Mouse (Mus musculus): ENCODE measurements at regions not wholly inside any gene's neighbourhood (a gene's known extent, or its start where the extent isn't known, plus 50 kb on each side); places are given as distances from the start of the nearest gene placed in this dataset.

- no peak for DNase-seq
These were observed 263.8 kb downstream of the Bcl11a start for GRCm38 (mm10) chr11:24341650-24342049.

GRCm38 (mm10) chr11:24342176-24342575 is 264.3 kb downstream of the Bcl11a start:
- DNase-seq, result no peak

- DNase-seq, result no peak
These were observed 264.9 kb downstream of the Bcl11a start for GRCm38 (mm10) chr11:24342732-24343131.

- DNase-seq, result no peak
These were observed 269.4 kb downstream of the Bcl11a start for GRCm38 (mm10) chr11:24347225-24347624.

GRCm38 (mm10) chr11:24348741-24349140 is 270.9 kb downstream of the Bcl11a start:
- no peak for DNase-seq

- DNase-seq, result no peak
These were observed 272.2 kb downstream of the Bcl11a start for GRCm38 (mm10) chr11:24349967-24350643.

- DNase-seq, result no peak
These were observed 273.0 kb downstream of the Bcl11a start for GRCm38 (mm10) chr11:24350839-24351238.

GRCm38 (mm10) chr11:24352071-24352470 is 274.2 kb downstream of the Bcl11a start:
- DNase-seq, result no peak

- no peak for DNase-seq
These were observed 275.2 kb downstream of the Bcl11a start for GRCm38 (mm10) chr11:24353056-24353455.

- DNase-seq, result no peak
These were observed 279.5 kb downstream of the Bcl11a start for GRCm38 (mm10) chr11:24357388-24357787.

GRCm38 (mm10) chr11:24359086-24359485 is 281.2 kb downstream of the Bcl11a start:
- DNase-seq, result no peak

GRCm38 (mm10) chr11:24361998-24362687 is 284.3 kb downstream of the Bcl11a start:
- no peak for DNase-seq

- DNase-seq, result no peak
These were observed 284.8 kb downstream of the Bcl11a start for GRCm38 (mm10) chr11:24362688-24363035.

GRCm38 (mm10) chr11:24363418-24364364 is 285.8 kb downstream of the Bcl11a start:
- no peak for DNase-seq

GRCm38 (mm10) chr11:24370198-24370860 is 292.5 kb downstream of the Bcl11a start:
- no peak for DNase-seq

GRCm38 (mm10) chr11:24370861-24371686 is 293.2 kb downstream of the Bcl11a start:
- DNase-seq, result no peak

GRCm38 (mm10) chr11:24371687-24371950 is 293.8 kb downstream of the Bcl11a start:
- DNase-seq, result no peak

GRCm38 (mm10) chr11:24371963-24372362 is 294.1 kb downstream of the Bcl11a start:
- DNase-seq, result no peak

- no peak for DNase-seq
These were observed 294.8 kb downstream of the Bcl11a start for GRCm38 (mm10) chr11:24372616-24373015.

GRCm38 (mm10) chr11:24373301-24373700 is 295.4 kb downstream of the Bcl11a start:
- no peak for DNase-seq

- DNase-seq, result no peak
These were observed 299.7 kb downstream of the Bcl11a start for GRCm38 (mm10) chr11:24377530-24377929.

- no peak for DNase-seq
These were observed 312.7 kb downstream of the Bcl11a start for GRCm38 (mm10) chr11:24390578-24390977.
